Mouse (Mus musculus) spleen, embryonic (tissue): Measurements from ENCODE around the gene Eif2a.

ENCODE experiments used
- CTCF ChIA-PET: fragments of 350-600 bp; sonication (Branson Sonifier 250); formaldehyde crosslinking; loops from one replicate; lab custom pipeline; 2022; lab: Charles Lee

Eif2a gene

DNA sequence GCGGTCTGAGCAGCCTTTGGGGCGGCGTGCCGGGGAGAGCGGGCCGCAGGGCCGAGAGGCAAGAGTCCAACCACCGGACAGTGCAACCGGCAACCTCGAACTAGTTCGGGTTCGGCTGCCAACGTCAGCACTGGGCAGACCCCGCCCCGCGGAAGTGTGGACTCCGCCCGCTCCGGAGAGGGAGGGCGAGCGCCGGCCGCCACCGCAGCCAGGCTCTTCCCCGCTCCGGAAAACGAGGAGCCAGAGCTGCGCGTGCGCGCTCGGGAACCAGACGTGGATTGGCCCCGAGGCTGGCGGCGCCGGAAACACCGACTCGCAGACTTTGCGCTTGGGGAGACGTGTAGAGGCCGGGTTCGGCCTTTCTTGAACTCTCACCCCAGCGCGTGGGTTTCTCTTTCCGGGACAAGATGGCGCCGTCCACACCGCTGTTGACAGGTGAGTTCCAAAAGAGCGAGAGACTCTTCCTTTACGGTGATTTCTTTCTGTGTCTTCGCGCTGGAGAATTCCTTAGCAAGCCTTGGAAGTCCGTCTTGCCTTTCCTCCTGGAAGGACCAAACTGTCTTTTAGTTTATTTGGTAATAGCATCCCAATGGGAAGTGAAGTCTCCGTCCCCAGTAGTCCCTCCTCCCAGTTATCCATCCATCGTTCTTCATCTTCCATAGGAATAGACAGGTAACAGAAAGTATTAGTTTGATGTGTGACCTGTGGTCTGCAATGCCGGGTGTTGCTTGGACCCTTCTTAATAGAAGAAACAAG is at the start of gene Eif2a, which contains the start of gene Serp1:
TSS of gene Eif2a (plus strand) at position 170 of the 756 bp plus-strand sequence.
TSS of gene Serp1 (minus strand) at position 241 of the 756 bp plus-strand sequence.
- CTCF ChIA-PET: interaction anchor here (0.5 kb wide), 2 partner anchors 13 to 128 kb away, joined by 3 to 6 read pairs; no protein-coding TSS in a partner anchor

DNA sequence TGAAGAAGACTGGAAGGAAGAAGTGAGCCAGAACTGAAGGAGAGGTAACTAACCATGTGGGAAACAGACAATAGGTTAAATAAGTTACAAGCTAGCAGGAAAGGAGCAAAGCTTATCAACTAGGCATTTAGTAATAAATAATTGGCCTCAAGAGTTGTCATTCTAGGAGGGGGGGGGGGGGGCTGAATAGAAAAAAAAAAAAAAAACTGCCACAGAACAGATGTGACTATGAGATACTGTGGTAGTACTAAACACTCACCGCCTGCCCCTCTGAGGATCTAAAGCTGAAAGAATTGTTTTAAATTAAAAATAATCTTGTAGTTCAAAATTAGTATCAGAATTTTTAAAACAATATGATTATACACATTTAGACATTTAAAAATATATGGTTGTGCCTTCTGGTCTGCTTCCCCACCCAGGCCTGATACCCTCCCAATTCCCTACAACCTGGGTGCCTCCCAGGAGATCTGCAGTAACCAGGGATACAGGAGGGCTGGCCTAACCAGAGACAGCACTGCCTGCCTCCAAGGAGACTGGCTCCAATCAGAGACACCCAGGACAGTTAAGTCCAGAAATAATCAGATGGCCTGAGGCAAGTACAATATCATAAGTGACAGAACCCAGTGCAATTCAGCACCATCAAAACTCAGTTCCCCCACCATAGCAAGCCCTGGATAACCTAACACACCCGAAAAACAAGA is 46.7 kb upstream of the Eif2a start:
- CTCF ChIA-PET: no interaction called here

DNA sequence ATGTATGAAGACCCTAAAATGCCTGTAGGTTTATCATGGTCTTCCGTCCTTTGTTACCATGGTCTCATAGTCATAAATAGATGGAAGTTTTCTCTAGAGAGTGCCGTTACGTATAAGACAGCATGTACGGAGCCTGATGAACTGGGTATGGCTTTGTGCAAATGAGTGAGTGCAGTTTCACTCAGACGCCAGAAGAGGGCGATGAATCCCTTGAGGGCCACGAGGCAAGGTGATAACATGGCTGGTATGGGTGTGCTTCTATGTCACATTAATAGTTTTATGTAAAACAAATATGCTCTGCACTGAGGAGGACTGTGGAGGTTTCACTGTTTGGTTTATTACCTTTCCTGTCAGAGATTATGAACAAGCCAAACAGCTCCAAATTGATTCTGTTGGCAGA is 39.7 kb upstream of the Eif2a start:
- CTCF ChIA-PET: no interaction called here

DNA sequence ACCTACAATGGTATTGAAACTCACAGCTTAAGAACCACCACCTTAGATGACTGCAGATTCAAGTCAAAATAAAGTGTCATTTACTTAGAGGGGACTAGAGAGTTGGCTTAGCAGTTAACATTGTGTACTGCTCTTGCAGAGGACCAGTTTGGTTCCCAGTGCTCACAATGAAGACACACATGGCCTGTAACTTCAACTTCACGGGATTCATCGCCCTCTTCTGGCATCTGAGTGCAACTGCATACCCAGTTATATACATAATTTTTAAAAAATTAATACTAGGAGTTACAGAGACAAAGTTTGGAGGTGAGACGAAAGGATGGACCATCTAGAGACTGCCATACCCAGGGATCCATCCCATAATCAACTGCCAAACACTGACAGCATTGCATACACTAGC is 38.5 kb upstream of the Eif2a start:
- CTCF ChIA-PET: no interaction called here

DNA sequence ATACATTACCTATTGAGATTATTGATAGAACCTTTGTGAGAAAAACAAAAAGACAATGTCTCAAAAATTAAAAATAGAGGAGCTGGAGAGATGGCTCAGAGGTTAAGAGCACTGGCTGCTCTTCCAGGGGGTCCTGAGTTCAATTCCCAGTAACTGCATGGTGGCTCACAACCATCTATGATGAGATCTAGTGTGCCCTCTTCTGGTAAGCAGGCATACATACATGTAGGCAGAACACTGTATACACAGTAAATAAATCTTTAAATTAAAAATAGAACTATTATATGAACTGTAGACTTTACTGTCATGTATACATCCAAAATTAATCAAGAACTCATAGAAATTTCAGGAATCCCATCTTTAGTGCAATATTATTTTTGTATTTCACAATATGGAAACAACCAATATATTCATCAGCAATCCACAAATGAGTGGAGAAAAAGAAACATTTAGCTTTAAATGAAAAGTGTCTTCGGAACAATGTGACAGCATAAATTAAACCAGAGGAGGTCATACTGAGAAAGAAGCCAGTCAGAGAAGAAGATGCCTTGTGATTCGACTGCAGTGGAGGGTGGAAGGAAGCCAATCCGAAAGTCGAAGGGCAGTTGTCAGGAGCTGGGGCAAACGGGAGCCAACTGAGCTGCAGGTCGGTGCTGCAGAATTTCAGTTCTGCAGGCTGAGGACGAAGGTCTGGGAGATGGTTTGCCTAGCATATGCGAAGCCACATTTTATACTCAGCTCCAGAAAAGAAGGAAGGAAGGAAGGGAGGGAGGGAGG is 37.4 kb upstream of the Eif2a start:
- CTCF ChIA-PET: interaction anchor here (0.8 to 0.9 kb wide), 2 partner anchors 19 to 41 kb away, joined by 3 read pairs; no protein-coding TSS in a partner anchor

DNA sequence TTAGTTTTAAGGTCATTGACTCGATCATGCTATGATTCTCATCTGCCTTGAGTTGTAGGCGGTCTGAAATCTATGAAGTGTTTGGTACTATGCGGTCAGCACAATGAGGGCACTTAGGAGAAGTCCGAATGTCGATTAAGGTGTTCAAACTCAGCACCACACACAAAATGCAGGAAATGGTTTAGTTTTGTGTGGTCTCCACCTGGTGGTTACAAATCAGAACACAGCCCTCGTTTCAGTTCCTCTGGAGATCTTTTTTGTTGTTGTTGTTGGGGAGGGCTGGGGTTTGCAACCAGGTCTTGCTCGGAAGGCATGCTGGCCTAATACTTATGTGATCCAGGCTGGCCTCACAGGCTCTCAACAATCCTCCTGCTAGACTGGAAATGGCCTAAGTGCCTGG is 34.8 kb upstream of the Eif2a start:
- CTCF ChIA-PET: no interaction called here

DNA sequence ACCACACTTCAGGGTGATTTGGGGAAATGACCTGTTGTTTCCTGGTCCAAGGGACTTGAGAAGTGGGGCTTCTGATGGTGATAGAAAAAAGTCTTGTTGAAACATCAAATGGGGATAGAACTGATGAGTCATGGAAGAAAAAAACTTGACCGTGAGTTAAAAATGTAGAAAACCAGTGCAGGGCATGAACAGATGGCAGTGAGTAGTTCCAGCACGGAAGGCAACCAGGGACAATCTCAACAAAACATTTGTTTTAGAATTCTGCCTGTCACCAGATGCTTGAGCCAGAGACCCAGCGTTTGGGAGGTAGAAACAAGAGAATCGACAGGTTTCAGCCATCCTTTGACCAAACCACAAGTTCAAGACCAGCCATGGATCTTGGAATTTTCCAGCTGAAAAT is 32.0 kb upstream of the Eif2a start:
- CTCF ChIA-PET: no interaction called here

DNA sequence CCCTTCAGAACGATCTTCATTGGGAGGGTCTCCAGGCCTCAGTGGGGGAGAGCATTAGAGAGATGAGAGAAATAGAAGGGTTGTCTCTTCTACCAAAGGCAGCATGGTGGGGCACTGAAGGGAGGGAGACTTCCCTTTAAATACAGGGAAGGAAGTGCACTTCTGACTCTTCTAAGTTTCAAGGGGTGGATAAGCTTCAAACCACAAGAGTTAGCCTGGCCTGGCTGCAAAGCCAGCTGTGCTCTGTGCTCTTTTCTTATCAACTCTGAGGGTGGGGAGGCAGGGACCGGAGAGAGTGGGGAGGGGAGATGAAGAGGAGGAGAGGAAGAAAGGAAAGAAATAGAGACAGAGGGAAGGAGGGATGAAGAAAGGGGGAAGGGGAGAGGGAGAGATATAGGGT is 23.7 kb upstream of the Eif2a start:
- CTCF ChIA-PET: interaction anchor here (0.7 to 1.1 kb wide), 2 partner anchors 80 to 162 kb away, joined by 4 to 7 read pairs; no protein-coding TSS in a partner anchor

DNA sequence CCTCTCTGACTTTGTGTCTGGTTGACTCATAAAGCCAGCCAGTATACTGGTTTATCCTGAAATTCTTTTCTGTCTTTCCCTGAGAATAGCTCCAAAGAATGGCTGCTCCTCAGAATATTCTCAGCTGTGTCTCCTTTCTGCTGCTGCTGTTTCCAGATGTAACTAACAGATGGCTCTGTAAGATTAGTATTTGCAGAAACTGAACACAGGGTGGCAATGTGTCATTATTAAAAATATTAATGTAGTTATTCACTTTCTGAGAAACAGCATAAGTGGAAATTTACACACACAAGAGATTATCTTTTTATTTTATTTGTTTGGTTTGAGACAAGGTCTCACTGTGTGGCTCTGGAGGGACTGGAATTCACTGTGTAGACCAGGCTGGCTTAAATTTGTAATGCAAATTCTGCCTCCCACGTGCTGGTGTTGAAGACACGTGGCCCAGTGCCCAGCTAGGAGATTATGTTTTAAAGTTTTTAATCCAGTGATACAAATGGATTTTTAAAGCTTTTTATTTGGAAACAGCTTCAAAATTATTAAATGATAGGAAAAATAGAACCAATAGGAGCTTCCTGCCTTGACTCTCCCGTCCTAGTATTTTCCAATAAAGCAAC is 21.8 kb upstream of the Eif2a start:
- CTCF ChIA-PET: no interaction called here

DNA sequence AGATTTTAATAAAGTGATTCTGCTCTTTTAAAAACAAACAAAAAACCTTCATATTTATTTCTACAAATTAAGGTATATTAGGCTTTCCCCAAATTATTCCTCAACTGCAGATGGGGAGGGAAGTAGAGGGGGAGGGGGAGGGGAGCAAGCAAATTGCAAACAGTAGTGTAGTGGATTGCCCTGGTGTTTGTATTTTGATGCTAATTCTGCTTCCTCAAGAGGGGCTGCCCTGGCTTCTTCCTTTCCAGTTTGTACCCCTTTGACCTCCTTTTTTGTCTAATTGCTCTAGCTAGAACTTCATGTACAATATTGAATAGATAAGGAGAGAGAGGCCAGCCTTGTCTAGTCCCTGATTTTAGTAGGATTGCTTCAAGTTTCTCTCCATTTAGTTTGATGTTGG is 20.9 kb upstream of the Eif2a start:
- CTCF ChIA-PET: no interaction called here

DNA sequence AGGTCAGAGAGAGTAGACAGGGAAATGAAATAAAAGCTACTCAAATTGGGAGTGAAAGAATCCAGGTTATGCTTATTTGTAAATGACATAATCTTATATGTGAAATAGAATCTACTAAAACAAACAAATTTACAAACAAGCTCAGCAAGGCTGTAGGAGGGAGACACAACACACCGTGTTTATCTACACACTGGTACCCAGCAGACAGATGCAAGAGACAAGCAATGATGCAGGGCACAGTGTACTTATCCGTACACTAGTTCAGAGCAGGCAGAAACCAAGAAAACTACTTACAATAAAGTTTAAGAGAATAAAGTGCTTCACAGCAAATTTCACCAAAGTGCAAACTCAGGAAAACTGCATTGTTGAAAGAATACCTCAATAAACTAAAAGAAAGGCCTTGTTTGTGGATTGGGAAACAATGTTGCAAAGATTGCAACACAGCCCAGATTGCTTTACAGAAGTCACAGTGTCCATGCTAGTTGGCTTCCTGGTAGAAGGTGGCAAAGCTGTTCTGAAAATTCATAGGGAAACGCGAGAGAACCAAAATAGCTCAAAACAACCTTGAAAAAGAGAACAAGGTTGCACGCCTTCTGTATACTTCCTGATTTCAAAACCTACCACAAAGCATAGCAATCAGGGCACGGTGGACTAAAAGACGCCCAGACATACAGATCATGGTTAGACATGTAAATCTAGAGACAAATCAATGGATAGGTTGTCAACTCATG is 17.4 kb upstream of the Eif2a start:
- CTCF ChIA-PET: no interaction called here

DNA sequence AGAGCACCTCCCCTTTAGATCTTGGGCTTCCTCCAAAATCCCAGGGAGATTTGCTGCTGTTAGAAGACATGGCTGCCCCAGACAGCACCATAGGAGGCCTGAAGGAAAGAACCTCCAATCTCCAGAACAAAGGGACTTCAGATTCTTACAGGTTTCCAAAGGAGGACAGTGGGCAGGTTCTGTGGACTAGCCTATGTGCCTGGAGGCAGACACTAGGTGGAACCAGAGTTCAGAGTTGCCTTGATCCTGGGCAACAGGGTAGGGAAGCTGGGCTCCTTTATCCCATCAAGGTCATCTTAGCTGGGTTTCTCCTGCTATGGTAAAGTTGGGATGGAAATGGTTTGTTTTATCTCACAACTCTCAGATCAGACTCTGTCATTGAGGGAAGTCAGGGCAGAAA is 14.0 kb upstream of the Eif2a start:
- CTCF ChIA-PET: no interaction called here

DNA sequence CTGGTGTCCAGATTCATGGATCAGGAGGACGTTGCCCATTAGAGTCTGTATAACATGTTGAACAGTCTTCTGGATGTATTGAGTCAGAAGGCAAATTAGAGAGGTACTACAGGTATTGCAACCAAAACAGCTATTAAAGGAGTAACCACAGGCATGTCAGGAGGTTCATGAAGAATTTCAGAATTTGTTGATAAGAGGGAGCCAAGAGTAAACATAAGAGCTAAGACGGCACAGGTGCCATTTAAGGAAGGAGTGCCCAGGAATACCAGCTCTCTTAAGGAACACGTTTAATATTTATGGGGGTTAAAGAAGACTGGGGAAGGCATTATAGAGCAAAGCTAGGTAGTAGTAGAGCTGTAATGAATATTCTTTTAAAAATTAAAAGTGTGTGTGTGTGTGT is 12.9 kb upstream of the Eif2a start:
- CTCF ChIA-PET: interaction anchor here (0.6 to 0.7 kb wide), 5 partner anchors 13 to 196 kb away, joined by 3 to 7 read pairs (median 4); no protein-coding TSS in a partner anchor

DNA sequence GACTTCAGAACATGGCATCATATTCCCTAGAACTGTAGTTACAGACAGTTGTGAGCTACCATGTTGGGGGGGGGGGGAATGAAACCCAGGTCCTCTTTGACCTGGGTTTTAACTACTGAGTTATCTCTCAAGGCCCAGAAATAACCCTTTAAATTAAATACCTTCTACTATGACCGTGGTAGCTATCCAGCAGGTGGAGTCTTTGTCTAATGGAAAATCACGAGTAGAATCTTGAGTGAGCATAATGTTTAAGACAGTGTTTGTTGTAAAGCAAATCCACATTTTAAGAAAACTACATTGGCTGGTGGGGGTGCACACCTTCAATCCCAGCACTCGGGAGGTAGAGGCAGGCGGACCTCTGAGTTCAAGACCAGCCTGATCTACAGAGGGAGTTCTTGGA is 12.1 kb upstream of the Eif2a start:
- CTCF ChIA-PET: interaction anchor here (0.6 to 0.7 kb wide), 5 partner anchors 13 to 195 kb away, joined by 3 to 4 read pairs (median 4); no protein-coding TSS in a partner anchor

DNA sequence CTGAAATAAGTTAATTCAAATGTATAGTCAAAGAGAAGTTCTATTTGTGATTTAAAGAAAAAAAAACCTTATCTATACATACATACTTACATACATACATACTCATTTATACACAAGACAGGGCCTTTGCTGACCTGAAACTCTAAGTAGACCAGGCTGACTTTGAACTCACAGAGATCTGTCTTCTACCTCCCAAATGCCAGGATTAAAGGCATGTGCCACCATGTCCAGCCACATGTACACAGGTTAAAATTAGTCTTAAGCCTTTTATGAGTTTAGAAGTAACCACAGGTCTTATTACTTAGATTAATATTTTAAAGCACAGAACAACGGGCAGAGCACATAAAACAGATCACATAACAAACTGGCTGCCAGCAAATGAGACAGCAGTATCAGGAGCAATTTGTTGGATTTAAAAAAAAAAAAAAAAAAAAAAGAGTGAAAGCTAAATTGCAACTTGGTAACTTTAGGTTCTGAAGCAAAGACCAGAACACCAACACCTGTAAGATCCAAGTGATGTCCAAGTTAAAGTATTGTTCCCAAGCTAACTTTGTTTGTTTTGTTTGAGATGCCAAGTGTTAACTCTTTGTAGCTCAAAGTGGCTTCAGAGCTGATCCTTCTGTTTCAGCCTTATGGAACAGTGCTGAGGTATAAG is 9.5 kb upstream of the Eif2a start:
- CTCF ChIA-PET: interaction anchor here (0.6 to 0.7 kb wide), 3 partner anchors 21 to 51 kb away, joined by 3 to 5 read pairs (median 3); no protein-coding TSS in a partner anchor

DNA sequence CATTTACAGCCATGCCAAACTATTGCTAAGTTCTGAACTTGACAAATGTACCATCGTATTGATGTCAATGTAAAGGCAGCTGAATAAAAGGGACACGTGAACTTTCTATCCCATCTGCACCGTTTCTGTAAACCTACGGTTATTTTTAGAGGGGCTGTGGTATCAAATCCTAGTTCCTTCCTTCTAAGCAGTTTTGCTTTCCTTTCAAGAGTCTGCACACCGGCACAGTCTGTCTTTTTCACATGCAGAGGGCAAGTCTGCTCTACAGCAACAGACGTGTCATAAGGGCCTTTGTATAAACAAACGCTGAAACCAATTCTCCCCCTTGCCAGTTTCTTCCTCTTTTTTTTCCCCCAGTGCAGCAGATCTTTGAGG is 9.0 kb upstream of the Eif2a start:
- CTCF ChIA-PET: interaction anchor here (0.6 to 0.7 kb wide), 3 partner anchors 22 to 51 kb away, joined by 3 to 5 read pairs (median 3); no protein-coding TSS in a partner anchor

DNA sequence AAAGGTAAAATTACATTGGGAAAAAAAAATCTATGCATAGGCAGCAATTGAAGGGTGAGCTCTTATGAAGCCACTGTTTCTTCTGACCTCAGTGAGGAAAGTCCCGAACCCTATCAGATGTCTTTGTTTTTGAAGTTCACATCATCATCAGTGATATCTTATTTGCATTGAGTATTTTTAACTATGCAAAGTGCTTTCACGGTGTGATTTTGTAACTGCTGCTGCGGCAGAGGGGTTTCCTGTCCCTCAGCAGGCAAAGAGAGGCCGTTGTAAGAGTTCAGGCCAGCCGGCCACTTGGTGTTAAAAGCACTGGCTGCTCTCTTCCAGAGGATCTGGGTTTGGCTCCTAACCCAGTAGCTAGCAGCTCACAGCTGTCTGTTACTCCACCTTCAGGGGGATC is 8.4 kb upstream of the Eif2a start:
- CTCF ChIA-PET: interaction anchor here (0.6 kb wide), 1 partner anchor 100 kb away, joined by 14 read pairs; no protein-coding TSS in a partner anchor

DNA sequence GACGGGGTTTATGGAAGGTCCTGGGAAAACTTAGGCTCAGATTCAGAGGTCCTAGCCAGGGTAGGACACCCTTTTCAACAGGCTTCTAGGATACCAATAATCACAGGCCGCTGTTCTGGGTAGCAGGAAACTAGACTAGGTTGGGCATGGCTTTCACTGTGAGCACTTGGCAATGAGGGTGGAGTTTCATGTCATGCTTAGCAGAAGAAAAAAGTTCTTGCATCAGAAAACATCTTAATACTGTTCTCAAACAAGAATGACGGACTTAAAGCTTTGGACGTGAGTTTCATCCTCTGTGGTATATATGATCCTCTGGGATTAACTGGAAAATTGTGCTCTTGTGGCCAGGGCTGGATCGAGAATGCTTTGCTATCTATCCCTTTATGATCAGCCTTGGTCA is 7.8 kb upstream of the Eif2a start:
- CTCF ChIA-PET: interaction anchor here (0.6 to 1.0 kb wide), 2 partner anchors 100 to 260 kb away, joined by 4 to 14 read pairs; no protein-coding TSS in a partner anchor

DNA sequence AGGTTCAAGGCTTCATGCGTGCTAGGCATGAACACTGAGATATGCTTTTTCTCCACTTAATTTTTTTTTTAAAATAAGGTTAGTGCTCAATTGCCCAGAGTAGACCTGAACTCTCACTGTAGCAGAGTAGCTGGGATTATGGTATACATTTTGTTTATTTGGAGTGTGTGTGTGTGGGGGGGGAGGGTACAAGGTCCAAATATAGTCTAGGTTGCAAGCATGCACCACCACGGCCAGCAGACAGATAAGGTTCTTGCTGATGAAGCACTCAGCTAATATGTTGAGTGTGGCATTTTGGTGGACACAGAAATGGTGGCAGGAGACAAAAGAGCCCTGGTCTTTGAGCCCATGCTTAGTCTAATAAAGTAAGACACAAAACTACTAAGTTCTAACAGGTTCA is 6.7 kb upstream of the Eif2a start:
- CTCF ChIA-PET: no interaction called here

DNA sequence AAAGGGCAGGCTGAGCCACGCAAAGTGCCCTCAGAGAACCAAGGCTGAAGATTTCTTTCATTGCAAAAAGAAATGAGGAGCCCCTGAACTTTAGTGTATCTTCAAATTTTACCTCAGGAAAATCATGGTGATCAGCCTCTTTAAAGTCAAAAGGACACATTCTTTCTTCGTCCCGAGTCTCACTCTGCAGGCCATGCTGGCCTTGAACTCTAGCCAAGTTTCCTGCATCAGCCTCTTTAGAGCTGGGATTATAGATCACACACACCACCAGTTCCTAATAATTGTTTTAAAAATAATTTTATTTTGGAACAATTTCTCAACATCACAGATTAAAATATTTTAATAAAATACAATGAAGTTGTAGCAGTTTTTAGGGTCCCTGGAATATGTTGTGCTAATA is 6.1 kb upstream of the Eif2a start:
- CTCF ChIA-PET: no interaction called here
